In the genomic region with DNA sequence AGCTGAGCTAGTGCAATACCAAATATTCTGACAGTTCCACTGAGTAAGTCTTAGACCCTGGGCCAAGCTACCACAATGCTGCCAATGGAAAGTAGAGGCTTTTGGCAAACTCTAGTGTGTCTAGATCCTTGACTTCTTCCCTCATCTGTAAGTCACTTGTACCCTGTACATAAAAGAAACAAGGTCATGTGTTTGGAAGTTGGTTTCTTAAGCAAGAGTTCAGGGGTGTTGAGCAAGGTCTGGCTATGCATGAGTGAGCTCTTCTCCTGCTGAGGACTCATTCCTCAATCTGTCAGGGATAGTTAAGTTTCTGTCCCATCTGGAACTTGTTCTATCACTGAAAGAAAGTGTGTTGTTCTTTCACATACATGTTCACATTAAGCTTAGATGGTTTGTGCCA, we compare ENCODE assay signal across 21 mouse cellular contexts.
A peak's percentile ranks its signal among the peaks of the same experiment; 100 is the strongest.
DNase-seq lines count a peak whose midpoint lies in the region; ATAC-seq and TF ChIP-seq lines count a peak whose summit lies in the region.
"Had no signal": no experiment of that assay in that cellular context is flagged by ENCODE, and none has a peak within 500 bp of the region (broad histone marks: within the 10 kb centered on the region; RNA-seq: fewer than 3 reads in every experiment).

No protein-coding gene starts in this region.

- H3K4me1 ChIP-seq in brown adipose tissue, adult 24 weeks (ENCODE audit: control insufficient read depth, insufficient read depth, insufficient read length, low read length), result peaks cover 9% of the 10 kb centered on the region; the same call in 1 of the 2 replicates
- H3K4me1 ChIP-seq: embryonic facial prominence, embryonic 10.5 days; forebrain, embryonic 15.5 days; hindbrain, embryonic 13.5 days; liver, embryonic 13.5 days; midbrain, embryonic 15.5 days had no signal

- peak; percentile 50 for DNase-seq in layer of hippocampus, adult 9-11 months
- DNase-seq in layer of hippocampus, adult 2 months (ENCODE audit: low spot score in 2 of 2), result no peak
- peak; percentile 42 for DNase-seq in adrenal gland, adult 8-10 months
- DNase-seq in cerebellum, adult 11 months, result no peak
- DNase-seq in urinary bladder, adult 18-20 months (ENCODE audit: low spot score in 2 of 2), result no peak
- DNase-seq: cerebellum, postnatal 10 days; heart, postnatal 10 days; left cerebral cortex, postnatal 4 days; liver, embryonic 13.5 days; right cerebral cortex, postnatal 25 days; thymus, postnatal 4 days had no signal

- no peak for TF ChIP-seq CTCF in layer of hippocampus, adult 2 months (conservative IDR thresholded peaks at IDR 0.05)

- H3K4me3 ChIP-seq in layer of hippocampus, adult 2 months, result no peak overlapping the region
- no peak overlapping the region for H3K4me3 ChIP-seq in brown adipose tissue, adult 24 weeks (ENCODE audit: insufficient read depth, low read depth, low read length)
- H3K4me3 ChIP-seq: embryonic facial prominence, embryonic 10.5 days; erythroblast, embryonic 14.5 days; forebrain, embryonic 15.5 days; hindbrain, embryonic 13.5 days; liver, embryonic 13.5 days; midbrain, embryonic 15.5 days had no signal

- ATAC-seq in neutrophil, adult 5-6 weeks (ENCODE audit: extremely low read depth, insufficient number of reproducible peaks, low FRiP score, poor library complexity, severe bottlenecking), result 0 out of 2 replicates have a peak, but pooled peaks have one; percentile 14
- ATAC-seq: activated CD4-positive, CD25-positive, alpha-beta regulatory T cell, adult 4 months; CD4-positive, CD25-positive, alpha-beta regulatory T cell, adult 4 months; forebrain, embryonic 15.5 days; intestine, embryonic 16.5 days; midbrain, embryonic 15.5 days had no signal

- H3K27ac ChIP-seq in layer of hippocampus, adult 2 months, result no peak overlapping the region
- peak overlapping the region; percentile 79 for H3K27ac ChIP-seq in brown adipose tissue, adult 24 weeks (replicated peaks; ENCODE audit: low read depth, low read length)
- H3K27ac ChIP-seq: embryonic facial prominence, embryonic 10.5 days; forebrain, embryonic 15.5 days; hindbrain, embryonic 13.5 days; liver, embryonic 13.5 days; midbrain, embryonic 15.5 days had no signal

Comparison
In these comparisons a context has a peak if more than half of its experiments do, and no peak if none do; other contexts are left out.
1. DNase-seq: peak in layer of hippocampus, adult 9-11 months (single experiment) and adrenal gland, adult 8-10 months (single experiment); none in layer of hippocampus, adult 2 months (0 of 2), cerebellum, adult 11 months (single experiment) and urinary bladder, adult 18-20 months (0 of 2).